Mouse (Mus musculus) stomach, embryonic 14.5 days (tissue): Measurements from ENCODE around the gene Fam20c. TPM values are rescaled to one million over a fixed set of nuclear protein-coding genes. Genes with fewer than 3 reads are reported as not detected.
A peak's percentile ranks its signal among the peaks of the same experiment; 100 is the strongest.

Experiments
- ATAC-seq: fragments of 200-750 bp; cut with Nextera tagmentation; 2 replicates; pipeline ENCODE4 v1.8.0; 2017; ENCODE audit warnings: low read depth, moderate TSS enrichment; ENCODE audit not compliant: insufficient number of reproducible peaks, insufficient read depth, low FRiP score
- H3K27ac ChIP-seq: fragments of 300-500 bp; sonication (generic); 2 replicates; pipeline ENCODE4 v1.5.1; 2014; ENCODE audit warnings: mild to moderate bottlenecking, low read length, moderate library complexity, mixed read lengths
- H3K27me3 ChIP-seq: fragments of 300-500 bp; sonication (generic); 2 replicates; pipeline ENCODE4 v1.6.1; 2014; ENCODE audit warnings: low read length, control low read depth, mixed read lengths; ENCODE audit not compliant: control insufficient read depth, insufficient read depth
- H3K36me3 ChIP-seq: fragments of 300-500 bp; sonication (generic); 2 replicates; pipeline ENCODE4 v1.6.1; 2014; ENCODE audit warnings: mild to moderate bottlenecking, control low read depth, low read length, moderate library complexity, mixed read lengths; ENCODE audit not compliant: control insufficient read depth, insufficient read depth
- H3K4me1 ChIP-seq: fragments of 300-500 bp; sonication (generic); 2 replicates; pipeline ENCODE4 v1.6.1; 2014; ENCODE audit warnings: low read length, control low read depth, mixed read lengths; ENCODE audit not compliant: control insufficient read depth, insufficient read depth
- H3K4me2 ChIP-seq: fragments of 300-500 bp; sonication (generic); replicated peaks from 2 replicates; pipeline ENCODE4 v1.6.1; 2014; ENCODE audit warnings: low read depth, low read length, control low read depth
- H3K4me3 ChIP-seq: fragments of 300-500 bp; sonication (generic); 2 replicates; pipeline ENCODE4 v1.5.1; 2014; ENCODE audit warnings: low read depth, low read length, control low read depth
- H3K9ac ChIP-seq: fragments of 300-500 bp; sonication (generic); replicated peaks from 2 replicates; pipeline ENCODE4 v1.6.1; 2014; ENCODE audit warnings: low read depth, mild to moderate bottlenecking, control low read depth, low read length, moderate library complexity, mixed read lengths
- H3K9me3 ChIP-seq: fragments of 300-500 bp; sonication (generic); 2 replicates; pipeline ENCODE4 v1.6.1; 2016; ENCODE audit warnings: low read depth, low read length, control low read depth; ENCODE audit not compliant: control insufficient read depth
- WGBS: fragments of 180-500 bp; shearing (Covaris S2); extraction: QIAGEN DNeasy Blood & Tissue Kit; methylation state at CpG from one replicate; pipeline ENCODE4 v1.1.7; 2014; 5-methylcytosine and 5-hydroxymethylcytosine counted together
- polyA plus RNA-seq: library from polyadenylated mRNA; unstranded; fragments of >200 nt; fragmentation: Nextera tagmentation; extraction: Ambion mirVana; gene quantifications from 2 replicates; pipeline ENCODE4 v1.2.1, GENCODE M21; 2014

Gene Fam20c
- 8.9 and 10.6 TPM in 2 replicates for polyA plus RNA-seq

GRCm38 (mm10) chr5:138754303-138755120 lies at the start of gene Fam20c:
Gene Fam20c (plus strand): TSS chr5:138754514.
- no peaks in the 10 kb centered on the region for H3K9me3 ChIP-seq
- peak; percentile 91 for ATAC-seq
- peaks cover 25% of the 10 kb centered on the region; the same call in 1 of the 2 replicates for H3K4me1 ChIP-seq
- peak within 1 kb of the TSS; percentile 65 for H3K9ac ChIP-seq
- peak within 1 kb of the TSS; percentile 91 for H3K4me2 ChIP-seq
- no peaks in the 10 kb centered on the region for H3K27me3 ChIP-seq
- H3K27ac ChIP-seq = peak within 1 kb of the TSS; percentile 86
- no peaks in the 10 kb centered on the region for H3K36me3 ChIP-seq
- peak within 1 kb of the TSS; percentile 59 for H3K4me3 ChIP-seq
- 0% methylated on average over 91 of the region's 98 CpGs for WGBS

GRCm38 (mm10) chr5:138707367-138707766 lies 46.9 kb upstream of the Fam20c start:
- Histone ChIP-seq H3K4me1 (0 out of 2 replicates have a peak, but pooled peaks cover 2% of the 10 kb centered on the region), H3K4me3 (no peak overlapping the region), H3K36me3 (no peaks in the 10 kb centered on the region), H3K27ac (no peak overlapping the region), H3K4me2 (no peak overlapping the region), H3K9ac (no peak overlapping the region), H3K27me3 (no peaks in the 10 kb centered on the region), H3K9me3 (no peaks in the 10 kb centered on the region)
- ATAC-seq = no peak

- Histone ChIP-seq H3K27me3 (no peaks in the 10 kb centered on the region), H3K4me1 (0 out of 2 replicates have a peak, but pooled peaks cover 2% of the 10 kb centered on the region), H3K27ac (no peak overlapping the region), H3K36me3 (no peaks in the 10 kb centered on the region), H3K9ac (no peak overlapping the region), H3K4me3 (no peak overlapping the region), H3K4me2 (no peak overlapping the region), H3K9me3 (no peaks in the 10 kb centered on the region)
- ATAC-seq = no peak
These were observed 45.7 kb upstream of the Fam20c start for GRCm38 (mm10) chr5:138708591-138708990.

GRCm38 (mm10) chr5:138715561-138716095 lies 38.7 kb upstream of the Fam20c start:
- Histone ChIP-seq H3K27me3 (no peaks in the 10 kb centered on the region), H3K4me3 (no peak overlapping the region), H3K9me3 (no peaks in the 10 kb centered on the region), H3K4me1 (no peaks in the 10 kb centered on the region), H3K4me2 (no peak overlapping the region), H3K36me3 (no peaks in the 10 kb centered on the region), H3K27ac (no peak overlapping the region), H3K9ac (no peak overlapping the region)
- ATAC-seq = no peak
- 24% methylated on average over 14 of the region's 14 CpGs for WGBS

- Histone ChIP-seq H3K9me3 (no peaks in the 10 kb centered on the region), H3K36me3 (no peaks in the 10 kb centered on the region), H3K4me3 (no peak overlapping the region), H3K27me3 (no peaks in the 10 kb centered on the region), H3K27ac (no peak overlapping the region), H3K4me2 (no peak overlapping the region), H3K4me1 (no peaks in the 10 kb centered on the region), H3K9ac (no peak overlapping the region)
- no peak for ATAC-seq
- WGBS = 40% methylated on average over 13 of the region's 13 CpGs
These were observed 33.8 kb upstream of the Fam20c start for GRCm38 (mm10) chr5:138720329-138721190.

GRCm38 (mm10) chr5:138724417-138724816 lies 29.9 kb upstream of the Fam20c start:
- H3K4me1 ChIP-seq = no peaks in the 10 kb centered on the region
- no peak for ATAC-seq
- H3K4me3 ChIP-seq = no peak overlapping the region
- H3K27ac ChIP-seq = no peak overlapping the region
- no peaks in the 10 kb centered on the region for H3K27me3 ChIP-seq
- WGBS = 86% methylated on average over 5 of the region's 5 CpGs
- no peak overlapping the region for H3K9ac ChIP-seq
- H3K36me3 ChIP-seq = no peaks in the 10 kb centered on the region
- no peaks in the 10 kb centered on the region for H3K9me3 ChIP-seq
- H3K4me2 ChIP-seq = no peak overlapping the region

GRCm38 (mm10) chr5:138725151-138725550 lies 29.2 kb upstream of the Fam20c start:
- 52% methylated on average over 7 of the region's 7 CpGs for WGBS
- H3K27ac ChIP-seq = no peak overlapping the region
- no peak for ATAC-seq

GRCm38 (mm10) chr5:138730863-138731262 lies 23.5 kb upstream of the Fam20c start:
- Histone ChIP-seq H3K4me1 (no peaks in the 10 kb centered on the region), H3K36me3 (no peaks in the 10 kb centered on the region), H3K27me3 (no peaks in the 10 kb centered on the region), H3K27ac (no peak overlapping the region), H3K4me2 (no peak overlapping the region), H3K4me3 (no peak overlapping the region), H3K9ac (no peak overlapping the region), H3K9me3 (no peaks in the 10 kb centered on the region)
- WGBS = 79% methylated on average over 5 of the region's 5 CpGs
- no peak for ATAC-seq

More at GRCm38 (mm10) chr5:138725151-138725550, 29.2 kb upstream of the Fam20c start:
- no peaks in the 10 kb centered on the region for H3K4me1 ChIP-seq
- H3K9ac ChIP-seq = no peak overlapping the region
- no peaks in the 10 kb centered on the region for H3K36me3 ChIP-seq
- no peaks in the 10 kb centered on the region for H3K9me3 ChIP-seq
- no peaks in the 10 kb centered on the region for H3K27me3 ChIP-seq
- H3K4me2 ChIP-seq = no peak overlapping the region
- H3K4me3 ChIP-seq = no peak overlapping the region
